Mouse (Mus musculus) embryonic facial prominence, embryonic 14.5 days (tissue): ENCODE results near the gene Gm44790. TPM values are rescaled to one million over a fixed set of nuclear protein-coding genes. Genes with fewer than 3 reads are reported as not detected.

ENCODE experiments used
- ATAC-seq: fragments of 200-750 bp; cut with Nextera tagmentation; 2 replicates; pipeline ENCODE4 v1.8.0; 2017; ENCODE audit warnings: low read depth, moderate number of reproducible peaks, moderate TSS enrichment
- DNase-seq: peaks from one replicate; pipeline ENCODE4 v3.0.0-alpha.2; 2015; ENCODE audit warnings: low spot score
- H3K27ac ChIP-seq: fragments of 300-500 bp; sonication (generic); replicated peaks from 2 replicates; pipeline ENCODE4 v1.5.1; 2014; ENCODE audit warnings: low read depth, mild to moderate bottlenecking, low read length, moderate library complexity
- H3K27me3 ChIP-seq: fragments of 300-500 bp; sonication (generic); replicated peaks from 2 replicates; pipeline ENCODE4 v1.6.1; 2014; ENCODE audit warnings: low read length; ENCODE audit not compliant: control insufficient read depth, insufficient read depth
- H3K36me3 ChIP-seq: fragments of 300-500 bp; sonication (generic); 2 replicates; pipeline ENCODE4 v1.6.1; 2014; ENCODE audit warnings: low read length, mixed read lengths; ENCODE audit not compliant: control insufficient read depth, insufficient read depth
- H3K4me1 ChIP-seq: fragments of 300-500 bp; sonication (generic); 2 replicates; pipeline ENCODE4 v1.6.1; 2014; ENCODE audit warnings: antibody characterized with exemption, low read length; ENCODE audit not compliant: control insufficient read depth, insufficient read depth
- H3K4me2 ChIP-seq: fragments of 300-500 bp; sonication (generic); 2 replicates; pipeline ENCODE4 v1.6.1; 2014; ENCODE audit warnings: low read depth, mild to moderate bottlenecking, low read length, moderate library complexity, mixed read lengths
- H3K4me3 ChIP-seq: fragments of 300-500 bp; sonication (generic); 2 replicates; pipeline ENCODE4 v1.5.1; 2014; ENCODE audit warnings: low read depth, mild to moderate bottlenecking, low read length
- H3K9ac ChIP-seq: fragments of 300-500 bp; sonication (generic); 2 replicates; pipeline ENCODE4 v1.6.1; 2014; ENCODE audit warnings: low read depth, mild to moderate bottlenecking, low read length, moderate library complexity, mixed read lengths
- H3K9me3 ChIP-seq: fragments of 300-500 bp; sonication (generic); 2 replicates; pipeline ENCODE4 v1.6.1; 2016; ENCODE audit warnings: low read length; ENCODE audit not compliant: control insufficient read depth
- WGBS: fragments of 180-500 bp; shearing (Covaris S2); extraction: QIAGEN DNeasy Blood & Tissue Kit; methylation state at CpG from one replicate; pipeline ENCODE4 v1.1.7; 2014; 5-methylcytosine and 5-hydroxymethylcytosine counted together
- polyA plus RNA-seq: library from polyadenylated mRNA; unstranded; fragments of >200 nt; fragmentation: Nextera tagmentation; extraction: Ambion mirVana; gene quantifications from 2 replicates; pipeline ENCODE4 v1.2.1, GENCODE M21; 2014

Gm44790 gene
- polyA plus RNA-seq, 1 experiment from 2014 or later, result not detected

- Histone ChIP-seq H3K27ac (no peak overlapping the region), H3K4me1 (peaks cover 4% of the 10 kb centered on the region; the same call in 1 of the 2 replicates), H3K36me3 (peaks cover 28% of the 10 kb centered on the region), H3K9me3 (no peaks in the 10 kb centered on the region), H3K4me2 (no peak overlapping the region), H3K9ac (no peak overlapping the region), H3K27me3 (no peaks in the 10 kb centered on the region), H3K4me3 (no peak overlapping the region)
- WGBS, result 96% methylated on average over 10 of the region's 10 CpGs
- no peak for ATAC-seq
- no peak for DNase-seq
Observed at GRCm38 (mm10) chr6:86441571-86441970, 15.1 kb downstream of the Gm44790 start.

- no peak overlapping the region for H3K27ac ChIP-seq
- H3K4me3 ChIP-seq, result no peak overlapping the region
- DNase-seq, result no peak
- no peak overlapping the region for H3K4me2 ChIP-seq
- no peak for ATAC-seq
- no peaks in the 10 kb centered on the region for H3K9me3 ChIP-seq
- H3K27me3 ChIP-seq, result no peaks in the 10 kb centered on the region
- peaks cover 51% of the 10 kb centered on the region for H3K36me3 ChIP-seq
- H3K4me1 ChIP-seq, result no peaks in the 10 kb centered on the region
- no peak overlapping the region for H3K9ac ChIP-seq
- 94% methylated on average over 18 of the region's 18 CpGs for WGBS
Observed at GRCm38 (mm10) chr6:86445551-86445950, 19.1 kb downstream of the Gm44790 start.

- Histone ChIP-seq H3K4me3 (no peak overlapping the region), H3K27me3 (no peaks in the 10 kb centered on the region), H3K36me3 (peaks cover 59% of the 10 kb centered on the region), H3K9ac (no peak overlapping the region), H3K4me1 (no peaks in the 10 kb centered on the region), H3K4me2 (no peak overlapping the region), H3K9me3 (no peaks in the 10 kb centered on the region), H3K27ac (no peak overlapping the region)
- DNase-seq (no peak), ATAC-seq (no peak)
- WGBS, result 88% methylated on average over 1 of the region's 1 CpGs
Observed at GRCm38 (mm10) chr6:86446927-86447568, 20.6 kb downstream of the Gm44790 start.

- 80% methylated on average over 3 of the region's 3 CpGs for WGBS
- no peak overlapping the region for H3K4me3 ChIP-seq
- H3K4me2 ChIP-seq, result no peak overlapping the region
- no peak overlapping the region for H3K27ac ChIP-seq
- H3K9me3 ChIP-seq, result no peaks in the 10 kb centered on the region
- H3K9ac ChIP-seq, result no peak overlapping the region
- DNase-seq, result no peak
- peaks cover 82% of the 10 kb centered on the region for H3K36me3 ChIP-seq
- ATAC-seq, result no peak
- H3K27me3 ChIP-seq, result no peaks in the 10 kb centered on the region
- no peaks in the 10 kb centered on the region for H3K4me1 ChIP-seq
Observed at GRCm38 (mm10) chr6:86456727-86457126, 30.3 kb downstream of the Gm44790 start.

DNA sequence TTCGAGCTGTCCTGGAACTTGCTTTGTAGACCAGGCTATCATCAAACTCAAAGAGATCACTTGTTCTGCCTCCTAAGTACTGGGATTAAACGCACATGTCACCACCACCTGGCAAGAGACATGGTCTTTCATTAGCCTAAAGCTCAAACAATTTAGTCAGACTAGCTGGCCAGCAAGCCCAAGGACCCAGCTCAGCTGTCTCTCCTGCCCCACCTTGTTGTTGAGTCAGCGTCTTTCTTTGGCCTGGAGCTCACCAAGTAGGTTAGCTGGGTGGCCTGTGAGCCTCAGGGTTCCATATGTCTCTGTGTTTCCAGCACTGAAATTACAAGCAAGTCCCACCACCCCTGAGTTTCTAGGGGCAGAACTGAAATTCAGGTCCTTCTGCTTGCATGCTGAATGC, 36.6 kb downstream of the Gm44790 start:
- H3K27me3 ChIP-seq, result no peaks in the 10 kb centered on the region
- no peak overlapping the region for H3K4me3 ChIP-seq
- 87% methylated on average over 3 of the region's 3 CpGs for WGBS
- no peaks in the 10 kb centered on the region for H3K4me1 ChIP-seq
- H3K4me2 ChIP-seq, result no peak overlapping the region
- H3K9me3 ChIP-seq, result no peaks in the 10 kb centered on the region
- no peak overlapping the region for H3K27ac ChIP-seq
- ATAC-seq (no peak), DNase-seq (no peak)
- peaks cover 66% of the 10 kb centered on the region for H3K36me3 ChIP-seq
- H3K9ac ChIP-seq, result no peak overlapping the region

DNA sequence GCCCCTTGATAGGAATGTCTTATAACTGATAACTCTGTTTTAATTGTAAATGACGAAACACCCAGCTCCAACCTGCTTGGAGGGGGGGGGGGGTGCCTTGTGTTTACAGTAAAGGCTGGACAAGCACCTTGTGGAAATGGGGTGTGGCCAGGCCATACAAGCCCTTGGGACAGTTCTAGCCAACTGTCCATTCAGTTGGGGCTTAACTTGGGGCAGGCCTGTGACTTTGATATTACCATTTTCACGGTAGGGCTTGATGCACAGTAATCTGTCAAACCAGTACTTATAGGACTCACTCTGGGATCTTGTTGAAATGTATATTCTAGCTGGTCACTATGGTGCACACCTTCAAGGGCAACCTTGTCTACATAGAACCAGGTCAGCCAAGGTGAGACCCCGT, 44.9 kb downstream of the Gm44790 start:
- peak overlapping the region; percentile 42; the same call in 1 of the 2 replicates for H3K4me3 ChIP-seq
- ATAC-seq, result no peak
- WGBS, result 87% methylated on average over 3 of the region's 3 CpGs
- no peaks in the 10 kb centered on the region for H3K9me3 ChIP-seq
- H3K4me1 ChIP-seq, result peaks cover 11% of the 10 kb centered on the region
- peak overlapping the region; percentile 88 for H3K27ac ChIP-seq
- peak overlapping the region; percentile 67 for H3K4me2 ChIP-seq
- DNase-seq, result no peak
- H3K9ac ChIP-seq, result peak overlapping the region; percentile 69; the same call in 1 of the 2 replicates
- no peaks in the 10 kb centered on the region for H3K27me3 ChIP-seq
- H3K36me3 ChIP-seq, result peaks cover 18% of the 10 kb centered on the region; the same call in 1 of the 2 replicates

- Histone ChIP-seq H3K36me3 (peaks cover 15% of the 10 kb centered on the region; the same call in 1 of the 2 replicates), H3K4me3 (peak overlapping the region; percentile 42), H3K9ac (peak overlapping the region; percentile 69), H3K27ac (peak overlapping the region; percentile 88), H3K9me3 (no peaks in the 10 kb centered on the region), H3K4me2 (peak overlapping the region; percentile 67), H3K27me3 (no peaks in the 10 kb centered on the region), H3K4me1 (peaks cover 11% of the 10 kb centered on the region)
- peak; percentile 12 for ATAC-seq
- 26% methylated on average over 9 of the region's 9 CpGs for WGBS
- peak; percentile 13 for DNase-seq
Observed at GRCm38 (mm10) chr6:86471760-86472099, 45.3 kb downstream of the Gm44790 start.

GRCm38 (mm10) chr6:86472100-86472955, 45.9 kb downstream of the Gm44790 start:
- peaks cover 10% of the 10 kb centered on the region; the same call in 1 of the 2 replicates for H3K36me3 ChIP-seq
- H3K9ac ChIP-seq, result peak overlapping the region; percentile 69
- DNase-seq (peak; percentile 99), ATAC-seq (peak; percentile 94)
- peaks cover 11% of the 10 kb centered on the region for H3K4me1 ChIP-seq
- WGBS, result under 1% methylated on average over 54 of the region's 56 CpGs
- peak overlapping the region; percentile 42 for H3K4me3 ChIP-seq
- H3K9me3 ChIP-seq, result no peaks in the 10 kb centered on the region
- H3K27me3 ChIP-seq, result no peaks in the 10 kb centered on the region
- peak overlapping the region; percentile 88 for H3K27ac ChIP-seq
- peak overlapping the region; percentile 67 for H3K4me2 ChIP-seq
